Mouse (Mus musculus) heart, postnatal 0 days (tissue): ENCODE data around the gene Ap3d1.

ENCODE experiments used
- CTCF ChIP-seq: IDR thresholded peaks from 2 replicates; pipeline ENCODE4 v1.5.1; 2016; ENCODE audit warnings: antibody characterized with exemption, control low read depth, low read depth
- EP300 ChIP-seq: IDR thresholded peaks from 2 replicates; pipeline ENCODE4 v1.6.1; 2016; ENCODE audit warnings: antibody characterized with exemption, low read depth

GRCm38 (mm10) chr10:80741146-80741545 lies 918 bp downstream of the Ap3d1 start:
- no peak for TF ChIP-seq EP300
- TF ChIP-seq CTCF, result no peak
